Mouse (Mus musculus): ENCODE measurements around the gene Pbsn. TPM values are rescaled to one million over a fixed set of nuclear protein-coding genes. Genes with fewer than 3 reads are reported as not detected.
"Not testable (repeated sequence)": the region's sequence is repeated elsewhere in the genome, so short reads cannot be mapped to it uniquely, and the experiment has no call there.

The Pbsn gene
- total RNA-seq (2012; rRNA removed) (not detected in 2 replicates), total RNA-seq (2014; rRNA removed) (not detected in 2 replicates), polyA plus RNA-seq (2012; ENCODE audit: insufficient read length, low read depth) (not detected in 2 replicates)

DNA sequence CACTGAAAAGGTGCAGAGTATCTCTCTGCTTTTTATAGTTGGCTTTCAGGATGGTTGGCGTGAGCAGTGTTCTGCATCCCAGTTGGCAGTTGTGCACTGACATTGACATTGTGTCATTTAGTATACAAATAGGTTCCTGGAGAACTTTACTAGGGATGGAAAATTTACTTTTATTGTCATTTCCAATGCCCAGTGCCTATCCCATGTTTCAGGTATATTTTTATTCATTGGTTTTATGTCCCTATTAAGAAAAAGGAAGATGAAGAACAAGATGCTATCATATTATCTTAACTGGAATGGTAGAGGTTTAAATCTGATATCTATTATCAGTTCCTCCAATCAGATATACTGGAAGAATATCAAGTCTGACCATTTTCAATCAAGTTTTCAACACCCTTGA lies at the start of gene Pbsn:
Gene Pbsn (minus strand): TSS at position 101 of the 400 bp plus-strand sequence.
- dilution Hi-C loops (cut with MboI; ENCODE audit: extremely low pct_ligation_motif_present, extremely low pct_unique_long_range_greater_than_20kb, low sequenced_read_pairs), result no loop called here
- Histone ChIP-seq H3K36me3 (replicated peaks in 1 of 2; ENCODE audit: control insufficient read depth in 1 of 2, insufficient read depth in 1 of 2, low read length in 1 of 2) (no peaks in the 10 kb centered on the region), H3K27ac (ENCODE audit: insufficient read depth, low read depth) (no peak within 1 kb of the TSS), H3K4me3 (replicated peaks in 1 of 3; ENCODE audit: low read depth in 2 of 3, low read length in 2 of 3, poor library complexity in 1 of 3) (no peak within 1 kb of the TSS), H3K9me3 (replicated peaks; ENCODE audit: low read length) (no peaks in the 10 kb centered on the region), H3K4me2 (ENCODE audit: insufficient read depth, low read depth, poor library complexity, severe bottlenecking) (no peak within 1 kb of the TSS), H3K27me3 (replicated peaks) (no peaks in the 10 kb centered on the region), H3K9ac (ENCODE audit: insufficient read depth, low read depth) (no peak within 1 kb of the TSS), H3K4me1 (ENCODE audit: control insufficient read depth in 1 of 2, insufficient read depth in 2 of 2) (no peaks in the 10 kb centered on the region), H3K79me2 (replicated peaks; ENCODE audit: control insufficient read depth, extremely low read depth, insufficient read depth, poor library complexity, severe bottlenecking) (no peaks in the 10 kb centered on the region)
- DNase-seq (ENCODE audit: extremely low read depth), result no peak
- in situ Hi-C loops (cut with MboI; ENCODE audit: low pct_ligation_motif_present, low pct_unique_long_range_greater_than_20kb, low sequenced_read_pairs), result no loop called here
- TF ChIP-seq GABPA (IDR thresholded peaks at IDR 0.05; ENCODE audit: insufficient replicate concordance, low read depth, low read length) (no peak), ETS1 (conservative IDR thresholded peaks at IDR 0.05; ENCODE audit: low read depth, low read length) (no peak), HCFC1 (IDR thresholded peaks at IDR 0.05; ENCODE audit: low read depth, low read length) (no peak), RCOR1 (conservative IDR thresholded peaks at IDR 0.05; ENCODE audit: low read depth, low read length) (no peak), JUND (conservative IDR thresholded peaks at IDR 0.05; ENCODE audit: low read depth, low read length) (no peak), MEF2A (IDR thresholded peaks at IDR 0.05; ENCODE audit: borderline replicate concordance, low read depth, low read length) (no peak), PAX5 (IDR thresholded peaks at IDR 0.05; ENCODE audit: low read length) (no peak), IRF4 (IDR thresholded peaks at IDR 0.05; ENCODE audit: low read depth, low read length) (no peak), SMC3 (IDR thresholded peaks at IDR 0.05; ENCODE audit: low read depth, low read length) (no peak), ELF1 (IDR thresholded peaks at IDR 0.05; ENCODE audit: low read depth, low read length) (no peak), UBTF (IDR thresholded peaks at IDR 0.05; ENCODE audit: low read depth, low read length) (no peak), POLR2A (IDR thresholded peaks at IDR 0.05; ENCODE audit: low read depth, low read length) (no peak), ZKSCAN1 (IDR thresholded peaks at IDR 0.05; ENCODE audit: borderline replicate concordance, low read depth, low read length) (no peak), SIN3A (IDR thresholded peaks at IDR 0.05; ENCODE audit: low read length) (no peak), ZNF384 (IDR thresholded peaks at IDR 0.05; ENCODE audit: low read depth, low read length) (no peak), MXI1 (IDR thresholded peaks at IDR 0.05; ENCODE audit: low read depth, low read length) (no peak)

- H3K9ac ChIP-seq (ENCODE audit: insufficient read depth, low read depth); H3K4me2 ChIP-seq (ENCODE audit: insufficient read depth, low read depth, poor library complexity, severe bottlenecking); in situ Hi-C loops (cut with MboI; ENCODE audit: low pct_ligation_motif_present, low pct_unique_long_range_greater_than_20kb, low sequenced_read_pairs); H3K79me2 ChIP-seq (replicated peaks; ENCODE audit: control insufficient read depth, extremely low read depth, insufficient read depth, poor library complexity, severe bottlenecking); H3K27me3 ChIP-seq (replicated peaks); dilution Hi-C loops (cut with MboI; ENCODE audit: extremely low pct_ligation_motif_present, extremely low pct_unique_long_range_greater_than_20kb, low sequenced_read_pairs); H3K36me3 ChIP-seq (replicated peaks in 1 of 2; ENCODE audit: control insufficient read depth in 1 of 2, insufficient read depth in 1 of 2, low read length in 1 of 2); H3K9me3 ChIP-seq (replicated peaks; ENCODE audit: low read length); H3K4me1 ChIP-seq (ENCODE audit: control insufficient read depth in 1 of 2, insufficient read depth in 2 of 2); H3K4me3 ChIP-seq (replicated peaks in 1 of 3; ENCODE audit: low read depth in 2 of 3, low read length in 2 of 3, poor library complexity in 1 of 3); H3K27ac ChIP-seq (ENCODE audit: insufficient read depth, low read depth): not testable (repeated sequence)
- peak; percentile 3 for DNase-seq (ENCODE audit: extremely low read depth)
- TF ChIP-seq CTCF (conservative IDR thresholded peaks at IDR 0.05 in 1 of 2, IDR thresholded peaks at IDR 0.05 in 1 of 2; ENCODE audit: low read depth in 2 of 2, low read length in 2 of 2) (peak in 1 of 2 experiments; percentile 48; a peak in 2 of 4 replicates), SMC3 (IDR thresholded peaks at IDR 0.05; ENCODE audit: low read depth, low read length) (peak; percentile 23; the same call in 1 of the 2 replicates), RAD21 (IDR thresholded peaks at IDR 0.05; ENCODE audit: low read depth, low read length) (peak; percentile 34), ZNF384 (IDR thresholded peaks at IDR 0.05; ENCODE audit: low read depth, low read length) (peak; percentile 43; the same call in 1 of the 2 replicates)
These were observed 26.6 kb upstream of the Pbsn start for GRCm38 (mm10) chrX:77880033-77880432.

GRCm38 (mm10) chrX:77864458-77864857 lies 11.0 kb upstream of the Pbsn start, which contains the start of gene Gm14744:
Gm14744 (plus strand) TSS chrX:77864758.
- H3K9ac ChIP-seq (ENCODE audit: insufficient read depth, low read depth); H3K27me3 ChIP-seq (replicated peaks); H3K4me1 ChIP-seq (ENCODE audit: control insufficient read depth in 1 of 2, insufficient read depth in 2 of 2); in situ Hi-C loops (cut with MboI; ENCODE audit: low pct_ligation_motif_present, low pct_unique_long_range_greater_than_20kb, low sequenced_read_pairs); DNase-seq (ENCODE audit: extremely low read depth); H3K4me3 ChIP-seq (replicated peaks in 1 of 3; ENCODE audit: low read depth in 2 of 3, low read length in 2 of 3, poor library complexity in 1 of 3); H3K9me3 ChIP-seq (replicated peaks; ENCODE audit: low read length); H3K36me3 ChIP-seq (replicated peaks in 1 of 2; ENCODE audit: control insufficient read depth in 1 of 2, insufficient read depth in 1 of 2, low read length in 1 of 2); H3K79me2 ChIP-seq (replicated peaks; ENCODE audit: control insufficient read depth, extremely low read depth, insufficient read depth, poor library complexity, severe bottlenecking); H3K4me2 ChIP-seq (ENCODE audit: insufficient read depth, low read depth, poor library complexity, severe bottlenecking); H3K27ac ChIP-seq (ENCODE audit: insufficient read depth, low read depth); dilution Hi-C loops (cut with MboI; ENCODE audit: extremely low pct_ligation_motif_present, extremely low pct_unique_long_range_greater_than_20kb, low sequenced_read_pairs): not testable (repeated sequence)
